Mouse (Mus musculus): ENCODE data around the gene Slc37a1. TPM values are rescaled to one million over a fixed set of nuclear protein-coding genes. Genes with fewer than 3 reads are reported as not detected.

The Slc37a1 gene
- polyA plus RNA-seq, 1 experiment from 2014 or later, result 12.8 TPM

GRCm38 (mm10) chr17:31332333-31332732 lies 45.7 kb downstream of the Slc37a1 start:
- ATAC-seq (ENCODE audit: low FRiP score, low TSS enrichment) (no peak), DNase-seq (peak; percentile 48)
- H3K9me3 ChIP-seq (ENCODE audit: control insufficient read depth, low read length), result no peaks in the 10 kb centered on the region
- no peak overlapping the region for H3K4me3 ChIP-seq (replicated peaks; ENCODE audit: low read depth, low read length)
- H3K4me1 ChIP-seq (ENCODE audit: control insufficient read depth, insufficient read depth, low read length), result no peaks in the 10 kb centered on the region
- H3K27me3 ChIP-seq (ENCODE audit: control insufficient read depth, insufficient read depth, low read length), result no peaks in the 10 kb centered on the region
- WGBS, result 51% methylated on average over 1 of the region's 1 CpGs
- H3K4me2 ChIP-seq (ENCODE audit: low read length), result no peak overlapping the region
- no peaks in the 10 kb centered on the region; the same call in 1 of the 2 replicates for H3K36me3 ChIP-seq (ENCODE audit: control insufficient read depth, insufficient read depth, low read length)
- H3K27ac ChIP-seq (replicated peaks; ENCODE audit: low read depth, low read length), result no peak overlapping the region
- H3K9ac ChIP-seq (replicated peaks; ENCODE audit: low read length), result no peak overlapping the region

GRCm38 (mm10) chr17:31334509-31335260 lies 48.1 kb downstream of the Slc37a1 start:
- no peak overlapping the region for H3K4me2 ChIP-seq (ENCODE audit: low read length)
- H3K4me3 ChIP-seq (replicated peaks; ENCODE audit: low read depth, low read length), result no peak overlapping the region
- no peak overlapping the region for H3K27ac ChIP-seq (replicated peaks; ENCODE audit: low read depth, low read length)
- peaks cover 5% of the 10 kb centered on the region; the same call in 1 of the 2 replicates for H3K36me3 ChIP-seq (ENCODE audit: control insufficient read depth, insufficient read depth, low read length)
- H3K9me3 ChIP-seq (ENCODE audit: control insufficient read depth, low read length), result no peaks in the 10 kb centered on the region
- 90% methylated on average over 11 of the region's 11 CpGs for WGBS
- ATAC-seq (ENCODE audit: low FRiP score, low TSS enrichment), result no peak
- H3K4me1 ChIP-seq (ENCODE audit: control insufficient read depth, insufficient read depth, low read length), result no peaks in the 10 kb centered on the region
- H3K27me3 ChIP-seq (ENCODE audit: control insufficient read depth, insufficient read depth, low read length), result no peaks in the 10 kb centered on the region
- no peak for DNase-seq
- no peak overlapping the region for H3K9ac ChIP-seq (replicated peaks; ENCODE audit: low read length)

DNA sequence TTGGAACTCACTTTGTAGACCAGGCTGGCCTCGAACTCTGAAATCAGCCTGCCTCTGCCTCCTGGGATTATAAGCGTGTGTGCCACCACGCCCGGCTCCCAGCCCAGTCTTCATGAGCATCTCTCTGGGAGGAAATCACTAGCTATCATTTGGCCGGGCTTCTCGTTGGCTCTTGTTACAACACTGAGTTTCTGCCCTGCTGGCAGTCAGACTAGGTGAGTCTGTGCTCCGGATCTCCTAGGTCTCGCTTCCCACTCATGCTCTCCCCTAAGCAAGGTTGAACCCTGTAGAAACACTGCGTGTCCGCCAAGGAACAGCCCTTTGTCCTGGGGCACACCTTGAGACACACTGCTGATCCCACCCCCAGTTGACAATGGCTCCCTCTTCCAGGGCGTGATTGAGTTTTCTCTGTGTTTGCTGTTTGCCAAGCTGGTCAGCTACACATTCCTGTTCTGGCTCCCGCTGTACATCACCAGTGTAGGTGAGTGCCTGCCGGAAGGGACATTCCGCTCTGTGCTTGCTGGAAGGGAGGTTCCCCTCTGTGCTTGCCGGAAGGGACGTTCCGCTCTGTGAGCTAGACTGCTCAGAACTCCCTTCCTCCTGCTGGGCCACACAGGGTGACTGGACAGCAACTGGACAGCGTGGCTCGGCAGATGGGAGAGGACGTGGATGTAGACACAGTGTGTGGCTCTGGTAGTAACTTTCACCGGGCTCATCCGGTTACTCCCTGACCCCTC lies 48.9 kb downstream of the Slc37a1 start:
- WGBS, result 78% methylated on average over 22 of the region's 22 CpGs

GRCm38 (mm10) chr17:31339769-31340168 lies 53.2 kb downstream of the Slc37a1 start:
- no peak overlapping the region for H3K4me2 ChIP-seq (ENCODE audit: low read length)
- no peak overlapping the region for H3K9ac ChIP-seq (replicated peaks; ENCODE audit: low read length)
- peaks cover 6% of the 10 kb centered on the region; the same call in 1 of the 2 replicates for H3K4me1 ChIP-seq (ENCODE audit: control insufficient read depth, insufficient read depth, low read length)
- DNase-seq, result no peak
- no peak for ATAC-seq (ENCODE audit: low FRiP score, low TSS enrichment)
- H3K27ac ChIP-seq (replicated peaks; ENCODE audit: low read depth, low read length), result no peak overlapping the region
- no peak overlapping the region for H3K4me3 ChIP-seq (replicated peaks; ENCODE audit: low read depth, low read length)
- WGBS, result 84% methylated on average over 2 of the region's 2 CpGs
- H3K9me3 ChIP-seq (ENCODE audit: control insufficient read depth, low read length), result no peaks in the 10 kb centered on the region
- 0 out of 2 replicates have a peak, but pooled peaks cover 10% of the 10 kb centered on the region for H3K36me3 ChIP-seq (ENCODE audit: control insufficient read depth, insufficient read depth, low read length)
- no peaks in the 10 kb centered on the region for H3K27me3 ChIP-seq (ENCODE audit: control insufficient read depth, insufficient read depth, low read length)

More for the DNA sequence above, 48.9 kb downstream of the Slc37a1 start:
- no peak overlapping the region for H3K27ac ChIP-seq (replicated peaks; ENCODE audit: low read depth, low read length)
- no peaks in the 10 kb centered on the region for H3K27me3 ChIP-seq (ENCODE audit: control insufficient read depth, insufficient read depth, low read length)
- no peak overlapping the region for H3K9ac ChIP-seq (replicated peaks; ENCODE audit: low read length)
- no peak overlapping the region for H3K4me3 ChIP-seq (replicated peaks; ENCODE audit: low read depth, low read length)
- H3K4me1 ChIP-seq (ENCODE audit: control insufficient read depth, insufficient read depth, low read length), result no peaks in the 10 kb centered on the region
- ATAC-seq (ENCODE audit: low FRiP score, low TSS enrichment) (no peak), DNase-seq (no peak)
- no peak overlapping the region for H3K4me2 ChIP-seq (ENCODE audit: low read length)
- peaks cover 5% of the 10 kb centered on the region; the same call in 1 of the 2 replicates for H3K36me3 ChIP-seq (ENCODE audit: control insufficient read depth, insufficient read depth, low read length)
- H3K9me3 ChIP-seq (ENCODE audit: control insufficient read depth, low read length), result no peaks in the 10 kb centered on the region

DNA sequence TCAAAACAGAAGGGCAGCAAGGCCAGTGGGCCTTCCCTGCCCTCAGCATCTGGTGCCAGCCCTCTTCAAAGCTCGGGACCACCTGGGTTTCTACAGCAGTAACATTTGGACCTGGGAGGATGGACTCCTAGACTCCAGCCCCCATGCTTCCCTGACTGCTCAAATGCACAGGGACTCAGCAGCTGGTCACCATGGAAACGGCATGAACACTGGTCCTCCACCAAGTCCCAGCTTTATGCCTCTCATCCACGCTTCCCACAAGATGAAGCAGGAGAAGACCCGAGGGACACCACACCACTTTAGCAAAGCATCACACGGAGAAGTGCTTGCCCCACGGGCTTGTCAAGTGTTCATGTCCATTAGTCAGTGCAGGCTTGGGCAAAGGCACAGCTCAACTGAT lies 55.6 kb downstream of the Slc37a1 start:
- Histone ChIP-seq H3K4me2 (ENCODE audit: low read length) (no peak overlapping the region), H3K27ac (replicated peaks; ENCODE audit: low read depth, low read length) (no peak overlapping the region), H3K4me3 (replicated peaks; ENCODE audit: low read depth, low read length) (no peak overlapping the region), H3K4me1 (ENCODE audit: control insufficient read depth, insufficient read depth, low read length) (peaks cover 6% of the 10 kb centered on the region; the same call in 1 of the 2 replicates), H3K27me3 (ENCODE audit: control insufficient read depth, insufficient read depth, low read length) (no peaks in the 10 kb centered on the region), H3K9me3 (ENCODE audit: control insufficient read depth, low read length) (no peaks in the 10 kb centered on the region), H3K36me3 (ENCODE audit: control insufficient read depth, insufficient read depth, low read length) (0 out of 2 replicates have a peak, but pooled peaks cover 10% of the 10 kb centered on the region), H3K9ac (replicated peaks; ENCODE audit: low read length) (no peak overlapping the region)
- ATAC-seq (ENCODE audit: low FRiP score, low TSS enrichment) (no peak), DNase-seq (peak; percentile 65)
- WGBS, result 50% methylated on average over 6 of the region's 6 CpGs

DNA sequence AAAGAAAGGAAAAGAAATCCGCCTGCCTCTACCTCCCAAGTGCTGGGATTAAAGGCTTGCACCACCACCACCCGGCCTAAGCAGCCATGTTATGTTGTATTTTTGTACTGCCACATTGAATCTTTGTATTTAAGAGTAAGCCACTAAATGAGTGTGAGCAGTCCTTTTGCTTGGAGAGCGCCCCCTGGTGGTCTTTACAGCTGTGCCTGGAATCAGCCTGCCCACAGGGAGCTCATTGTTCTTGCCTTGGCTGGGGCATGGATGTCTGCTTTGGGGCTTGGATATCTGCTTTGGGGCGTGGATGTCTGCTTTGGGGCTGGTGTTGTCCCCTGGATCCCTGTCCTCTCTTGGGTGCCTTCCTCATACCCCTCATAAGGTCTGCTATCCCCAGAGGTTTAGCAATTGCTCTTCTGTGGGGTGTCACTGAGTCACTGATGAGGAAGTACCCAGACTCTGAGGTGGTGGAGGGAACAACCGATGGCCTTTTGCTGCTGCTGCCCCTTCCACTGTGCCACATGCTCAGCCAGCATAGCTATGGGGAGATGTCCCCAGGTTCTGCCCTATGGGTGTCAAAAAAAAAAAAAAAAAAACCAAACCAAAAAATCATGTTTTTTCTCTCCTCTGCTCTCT lies 57.7 kb downstream of the Slc37a1 start:
- Histone ChIP-seq H3K27ac (replicated peaks; ENCODE audit: low read depth, low read length) (no peak overlapping the region), H3K9me3 (ENCODE audit: control insufficient read depth, low read length) (no peaks in the 10 kb centered on the region), H3K4me2 (ENCODE audit: low read length) (no peak overlapping the region), H3K4me3 (replicated peaks; ENCODE audit: low read depth, low read length) (no peak overlapping the region), H3K9ac (replicated peaks; ENCODE audit: low read length) (no peak overlapping the region), H3K27me3 (ENCODE audit: control insufficient read depth, insufficient read depth, low read length) (no peaks in the 10 kb centered on the region), H3K36me3 (ENCODE audit: control insufficient read depth, insufficient read depth, low read length) (0 out of 2 replicates have a peak, but pooled peaks cover 5% of the 10 kb centered on the region), H3K4me1 (ENCODE audit: control insufficient read depth, insufficient read depth, low read length) (peaks cover 6% of the 10 kb centered on the region; the same call in 1 of the 2 replicates)
- DNase-seq, result peak; percentile 76
- WGBS, result 42% methylated on average over 5 of the region's 5 CpGs
- ATAC-seq (ENCODE audit: low FRiP score, low TSS enrichment), result no peak

DNA sequence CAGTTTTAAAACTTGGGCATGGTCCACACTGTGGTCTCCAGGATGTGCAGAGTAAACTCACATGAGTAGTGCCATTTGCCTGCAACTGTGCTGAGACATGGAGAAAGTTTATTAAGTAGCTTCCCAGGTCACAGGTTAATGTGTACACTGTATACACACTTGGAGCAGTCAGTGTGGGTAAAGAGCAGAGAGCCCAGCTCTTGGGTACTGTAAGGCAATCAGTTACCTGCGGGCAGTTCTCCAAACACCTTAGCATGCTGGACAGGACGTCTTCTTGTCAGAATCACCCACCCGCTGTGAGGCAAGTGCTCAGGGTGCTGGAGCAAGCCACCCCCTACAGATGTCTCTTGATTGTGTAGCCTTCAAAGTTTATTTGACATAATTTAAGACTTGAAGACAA lies 58.2 kb downstream of the Slc37a1 start:
- H3K4me2 ChIP-seq (ENCODE audit: low read length), result no peak overlapping the region
- whole genome bisulfite sequencing, result 91% methylated on average over 3 of the region's 3 CpGs
- H3K36me3 ChIP-seq (ENCODE audit: control insufficient read depth, insufficient read depth, low read length), result peaks cover 7% of the 10 kb centered on the region; the same call in 1 of the 2 replicates

DNA sequence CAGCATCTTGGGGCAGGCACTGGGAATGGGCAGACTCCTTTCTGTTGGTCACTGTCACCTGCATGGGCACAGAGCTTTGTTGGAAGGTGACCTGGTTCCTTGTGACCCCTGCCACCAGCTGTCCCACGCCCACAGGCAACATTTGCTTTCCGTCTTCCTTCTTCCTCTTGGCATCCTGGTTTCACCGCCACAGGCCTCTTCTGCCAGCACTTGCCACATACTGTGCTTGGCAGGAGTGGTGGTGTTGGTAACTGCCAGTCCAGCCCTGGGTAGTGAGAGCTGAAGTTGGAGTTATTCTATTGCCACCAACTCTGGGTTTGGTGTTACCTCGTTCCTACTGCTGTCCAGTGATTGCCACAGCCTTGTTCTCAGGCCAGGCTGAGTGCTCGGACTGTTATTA lies 61.5 kb downstream of the Slc37a1 start:
- H3K27ac ChIP-seq (replicated peaks; ENCODE audit: low read depth, low read length), result no peak overlapping the region
- H3K9ac ChIP-seq (replicated peaks; ENCODE audit: low read length), result no peak overlapping the region
- no peaks in the 10 kb centered on the region for H3K27me3 ChIP-seq (ENCODE audit: control insufficient read depth, insufficient read depth, low read length)
- peaks cover 5% of the 10 kb centered on the region; the same call in 1 of the 2 replicates for H3K4me1 ChIP-seq (ENCODE audit: control insufficient read depth, insufficient read depth, low read length)
- H3K4me3 ChIP-seq (replicated peaks; ENCODE audit: low read depth, low read length), result no peak overlapping the region
- DNase-seq (no peak), ATAC-seq (ENCODE audit: low FRiP score, low TSS enrichment) (no peak)
- H3K4me2 ChIP-seq (ENCODE audit: low read length), result no peak overlapping the region
- no peaks in the 10 kb centered on the region for H3K9me3 ChIP-seq (ENCODE audit: control insufficient read depth, low read length)
- peaks cover 7% of the 10 kb centered on the region; the same call in 1 of the 2 replicates for H3K36me3 ChIP-seq (ENCODE audit: control insufficient read depth, insufficient read depth, low read length)
- 74% methylated on average over 5 of the region's 5 CpGs for WGBS

More for the DNA sequence above, 58.2 kb downstream of the Slc37a1 start:
- no peak for DNase-seq
- Histone ChIP-seq H3K4me3 (replicated peaks; ENCODE audit: low read depth, low read length) (no peak overlapping the region), H3K4me1 (ENCODE audit: control insufficient read depth, insufficient read depth, low read length) (peaks cover 6% of the 10 kb centered on the region; the same call in 1 of the 2 replicates), H3K27ac (replicated peaks; ENCODE audit: low read depth, low read length) (no peak overlapping the region), H3K9me3 (ENCODE audit: control insufficient read depth, low read length) (no peaks in the 10 kb centered on the region), H3K9ac (replicated peaks; ENCODE audit: low read length) (no peak overlapping the region), H3K27me3 (ENCODE audit: control insufficient read depth, insufficient read depth, low read length) (no peaks in the 10 kb centered on the region)
- ATAC-seq (ENCODE audit: low FRiP score, low TSS enrichment), result no peak
